Mouse (Mus musculus) CH12.LX (cell line): Measurements from ENCODE around the gene Mutyh. TPM values are rescaled to one million over a fixed set of nuclear protein-coding genes. Genes with fewer than 3 reads are reported as not detected.
"Not testable (repeated sequence)": the region's sequence is repeated elsewhere in the genome, so short reads cannot be mapped to it uniquely, and the experiment has no call there.

Experiments
- DNase-seq: peaks from one replicate; pipeline ENCODE4 v3.0.0-alpha.2; 2013; ENCODE audit errors: extremely low read depth
- H3K27ac ChIP-seq: 2 replicates; pipeline ENCODE4 v1.5.1; 2012; ENCODE audit warnings: low read depth, mild to moderate bottlenecking, control low read depth, moderate library complexity; ENCODE audit not compliant: insufficient read depth
- H3K27me3 ChIP-seq: replicated peaks from 2 replicates; pipeline ENCODE3; 2012; ENCODE audit warnings: inconsistent platforms
- H3K36me3 ChIP-seq, 2 experiments: replicated peaks in 1 of 2; 2 replicates each; pipeline versions ENCODE3 to v1.6.1; 2012; ENCODE audit warnings: inconsistent platforms in 1 of 2, low read length in 1 of 2, mild to moderate bottlenecking in 1 of 2, mixed read lengths in 1 of 2, moderate library complexity in 1 of 2; ENCODE audit not compliant: control insufficient read depth in 1 of 2, insufficient read depth in 1 of 2
- H3K4me1 ChIP-seq, 2 experiments: 2 replicates each; pipeline ENCODE4 v1.6.1; 2012; ENCODE audit warnings: inconsistent platforms in 1 of 2, moderate library complexity in 1 of 2; ENCODE audit not compliant: insufficient read depth in 2 of 2, control insufficient read depth in 1 of 2
- H3K4me2 ChIP-seq: 2 replicates; pipeline ENCODE4 v1.6.1; 2012; ENCODE audit warnings: low read depth, mild to moderate bottlenecking, control low read depth; ENCODE audit not compliant: poor library complexity, insufficient read depth, severe bottlenecking
- H3K4me3 ChIP-seq, 3 experiments: fragments of 150-350 bp in 1 of 3; sonication (generic) in 1 of 3; replicated peaks in 1 of 3; 2 replicates each; pipeline versions ENCODE3 to v1.5.1; 2011 to 2012; ENCODE audit warnings: low read depth in 2 of 3, low read length in 2 of 3, mild to moderate bottlenecking in 2 of 3, moderate library complexity in 2 of 3, control low read depth in 1 of 3, improper control_type of control experiment in 1 of 3, inconsistent platforms in 1 of 3, mixed read lengths in 1 of 3; ENCODE audit not compliant: poor library complexity in 1 of 3
- H3K79me2 ChIP-seq: replicated peaks from 2 replicates; pipeline ENCODE4 v1.6.1; 2012; ENCODE audit warnings: mild to moderate bottlenecking, moderate library complexity; ENCODE audit not compliant: control insufficient read depth, poor library complexity, insufficient read depth, severe bottlenecking; ENCODE audit errors: extremely low read depth
- H3K9ac ChIP-seq: 2 replicates; pipeline ENCODE4 v1.6.1; 2012; ENCODE audit warnings: low read depth, mild to moderate bottlenecking, control low read depth, moderate library complexity; ENCODE audit not compliant: insufficient read depth
- H3K9me3 ChIP-seq: replicated peaks from 2 replicates; pipeline ENCODE3; 2012; ENCODE audit warnings: low read length, inconsistent platforms, mixed read lengths
- CHD1 ChIP-seq: IDR thresholded peaks from 2 replicates; pipeline ENCODE4 v1.6.1; 2012; ENCODE audit warnings: low read depth, low read length, improper control_type of control experiment, inconsistent platforms
- CHD2 ChIP-seq: IDR thresholded peaks from 2 replicates; pipeline ENCODE4 v1.6.1; 2011; ENCODE audit warnings: low read length, improper control_type of control experiment
- CTCF ChIP-seq, 2 experiments: IDR thresholded peaks in 1 of 2; conservative IDR thresholded peaks in 1 of 2; 2 replicates each; pipeline ENCODE4 v1.5.1; 2011 to 2012; ENCODE audit warnings: low read depth in 2 of 2, low read length in 2 of 2, improper control_type of control experiment in 1 of 2, inconsistent platforms in 1 of 2, mild to moderate bottlenecking in 1 of 2, moderate library complexity in 1 of 2
- ELF1 ChIP-seq: IDR thresholded peaks from 2 replicates; pipeline ENCODE4 v1.6.1; 2014; ENCODE audit warnings: low read depth, mild to moderate bottlenecking, inconsistent platforms, low read length, improper control_type of control experiment
- EP300 ChIP-seq: IDR thresholded peaks from 2 replicates; pipeline ENCODE4 v1.6.1; 2011; ENCODE audit warnings: low read length, improper control_type of control experiment
- GABPA ChIP-seq: IDR thresholded peaks from 2 replicates; pipeline ENCODE4 v1.6.1; 2012; ENCODE audit warnings: low read depth, low read length, improper control_type of control experiment, inconsistent platforms; ENCODE audit not compliant: insufficient replicate concordance
- HCFC1 ChIP-seq: IDR thresholded peaks from 2 replicates; pipeline ENCODE4 v1.6.1; 2012; ENCODE audit warnings: low read depth, mild to moderate bottlenecking, inconsistent platforms, low read length, improper control_type of control experiment
- MAFK ChIP-seq: IDR thresholded peaks from 2 replicates; pipeline ENCODE4 v1.6.1; 2011; ENCODE audit warnings: low read length, improper control_type of control experiment; ENCODE audit not compliant: insufficient replicate concordance
- MAX ChIP-seq: IDR thresholded peaks from 2 replicates; pipeline ENCODE4 v1.6.1; 2011; ENCODE audit warnings: low read length, improper control_type of control experiment
- MEF2A ChIP-seq: IDR thresholded peaks from 2 replicates; pipeline ENCODE4 v1.6.1; 2014; ENCODE audit warnings: low read depth, mild to moderate bottlenecking, inconsistent platforms, low read length, improper control_type of control experiment, borderline replicate concordance
- MXI1 ChIP-seq: IDR thresholded peaks from 2 replicates; pipeline ENCODE4 v1.6.1; 2011; ENCODE audit warnings: mild to moderate bottlenecking, low read depth, low read length, improper control_type of control experiment
- NELFE ChIP-seq: IDR thresholded peaks from 2 replicates; pipeline ENCODE4 v1.6.1; 2011; ENCODE audit warnings: low read depth, low read length, improper control_type of control experiment
- NRF1 ChIP-seq: IDR thresholded peaks from 2 replicates; pipeline ENCODE4 v1.6.1; 2014; ENCODE audit warnings: low read depth, mild to moderate bottlenecking, inconsistent platforms, low read length, improper control_type of control experiment, moderate library complexity
- PAX5 ChIP-seq: IDR thresholded peaks from 2 replicates; pipeline ENCODE4 v1.6.1; 2012; ENCODE audit warnings: low read length, inconsistent platforms, mixed read lengths
- POLR2AphosphoS2 ChIP-seq: IDR thresholded peaks from 2 replicates; pipeline ENCODE4 v1.6.1; 2011; ENCODE audit warnings: low read depth, low read length, improper control_type of control experiment
- RAD21 ChIP-seq: IDR thresholded peaks from 2 replicates; pipeline ENCODE4 v1.6.1; 2011; ENCODE audit warnings: low read depth, mild to moderate bottlenecking, low read length, improper control_type of control experiment, moderate library complexity
- SIN3A ChIP-seq: IDR thresholded peaks from 2 replicates; pipeline ENCODE4 v1.6.1; 2012; ENCODE audit warnings: low read length, improper control_type of control experiment, inconsistent platforms
- SMC3 ChIP-seq: IDR thresholded peaks from 2 replicates; pipeline ENCODE4 v1.6.1; 2011; ENCODE audit warnings: low read depth, low read length, improper control_type of control experiment
- TCF12 ChIP-seq: IDR thresholded peaks from 2 replicates; pipeline ENCODE4 v1.6.1; 2014; ENCODE audit warnings: low read depth, mild to moderate bottlenecking, inconsistent platforms, low read length, improper control_type of control experiment
- UBTF ChIP-seq: IDR thresholded peaks from 2 replicates; pipeline ENCODE4 v1.6.1; 2012; ENCODE audit warnings: low read depth, mild to moderate bottlenecking, inconsistent platforms, low read length, improper control_type of control experiment, moderate library complexity
- USF2 ChIP-seq: conservative IDR thresholded peaks from 2 replicates; pipeline ENCODE4 v1.6.1; 2011; ENCODE audit warnings: low read depth, low read length, improper control_type of control experiment
- ZC3H11A ChIP-seq: IDR thresholded peaks from 2 replicates; pipeline ENCODE4 v1.6.1; 2012; ENCODE audit warnings: low read depth, mild to moderate bottlenecking, inconsistent platforms, low read length, improper control_type of control experiment
- ZKSCAN1 ChIP-seq: IDR thresholded peaks from 2 replicates; pipeline ENCODE4 v1.6.1; 2012; ENCODE audit warnings: low read depth, inconsistent platforms, low read length, improper control_type of control experiment, borderline replicate concordance
- ZNF384 ChIP-seq: IDR thresholded peaks from 2 replicates; pipeline ENCODE4 v1.6.1; 2012; ENCODE audit warnings: low read depth, low read length, improper control_type of control experiment, inconsistent platforms
- dilution Hi-C: fragments of 300-500 bp; cut with MboI; formaldehyde crosslinking; loops from 2 replicates; pipeline ENCODE4 v1.14.3; 2020; ENCODE audit warnings: low sequenced_read_pairs; ENCODE audit not compliant: extremely low pct_unique_long_range_greater_than_20kb, extremely low pct_ligation_motif_present
- in situ Hi-C: fragments of 300-500 bp; cut with MboI; formaldehyde crosslinking; loops from 3 replicates; pipeline ENCODE4 v1.14.3; 2019; ENCODE audit warnings: low sequenced_read_pairs, low pct_ligation_motif_present, low pct_unique_long_range_greater_than_20kb, mixed read lengths
- polyA plus RNA-seq: library from polyadenylated mRNA; unstranded; fragments of >175 nt; gene quantifications from 2 replicates; pipeline ENCODE4 v1.2.1, GENCODE M21; 2012; ENCODE audit warnings: low read depth; ENCODE audit not compliant: insufficient read length
- total RNA-seq, 2 experiments: library from RNA; depleted of rRNA; stranded (reverse); fragments of 300-350 nt in 1 of 2; fragments of >200 nt in 1 of 2; gene quantifications; 2 replicates each; pipeline ENCODE4 v1.2.3; 2012 to 2014

Mutyh gene
- total and polyA plus RNA-seq, 3 experiments, result 12.1 to 13.1 (median 12.5) TPM

- Histone ChIP-seq H3K4me1 (peaks cover 0 to 7% of the 10 kb centered on the region in 2 experiments; a peak in 2 of 4 replicates), H3K79me2 (no peaks in the 10 kb centered on the region), H3K27ac (no peak overlapping the region), H3K9ac (no peak overlapping the region), H3K27me3 (no peaks in the 10 kb centered on the region), H3K9me3 (no peaks in the 10 kb centered on the region), H3K36me3 (no peaks in the 10 kb centered on the region), H3K4me3 (no peak overlapping the region), H3K4me2 (no peak overlapping the region)
- dilution Hi-C loops, result no loop called here
- no peak for DNase-seq
- in situ Hi-C loops, result no loop called here
- TF ChIP-seq TCF12 (no peak), RAD21 (no peak), USF2 (no peak), SMC3 (no peak), UBTF (no peak), EP300 (no peak), NRF1 (no peak), ZC3H11A (no peak), NELFE (no peak), GABPA (no peak), SIN3A (no peak), MAFK (no peak)
Measured at GRCm38 (mm10) chr4:116830070-116830368, 22.5 kb downstream of the Mutyh start.

GRCm38 (mm10) chr4:116838999-116839398 lies 31.5 kb downstream of the Mutyh start:
- in situ Hi-C loops (no loop called here), dilution Hi-C loops (no loop called here)
- H3K9ac ChIP-seq, result no peak overlapping the region

GRCm38 (mm10) chr4:116840096-116840495 lies 32.6 kb downstream of the Mutyh start:
- in situ Hi-C loops, H3K79me2 ChIP-seq, H3K4me1 ChIP-seq, H3K36me3 ChIP-seq, dilution Hi-C loops, H3K9ac ChIP-seq, H3K27me3 ChIP-seq, H3K4me2 ChIP-seq, H3K27ac ChIP-seq, H3K9me3 ChIP-seq, H3K4me3 ChIP-seq, DNase-seq: not testable (repeated sequence)

More at GRCm38 (mm10) chr4:116838999-116839398, 31.5 kb downstream of the Mutyh start:
- Histone ChIP-seq H3K4me3 (no peak overlapping the region), H3K79me2 (no peaks in the 10 kb centered on the region), H3K27me3 (no peaks in the 10 kb centered on the region), H3K27ac (no peak overlapping the region), H3K9me3 (no peaks in the 10 kb centered on the region), H3K4me2 (no peak overlapping the region), H3K4me1 (no peaks in the 10 kb centered on the region), H3K36me3 (no peaks in the 10 kb centered on the region)
- DNase-seq, result no peak
- TF ChIP-seq POLR2AphosphoS2 (no peak), GABPA (no peak), MAFK (no peak), CHD1 (no peak), PAX5 (no peak), MXI1 (no peak), ELF1 (no peak), NELFE (no peak), CHD2 (no peak), NRF1 (no peak), ZKSCAN1 (no peak), MAX (no peak), RAD21 (no peak), CTCF (conservative IDR thresholded peaks at IDR 0.05 in 1 of 2, IDR thresholded peaks at IDR 0.05 in 1 of 2; ENCODE audit: low read depth in 2 of 2, low read length in 2 of 2) (no peak), MEF2A (no peak), HCFC1 (no peak), ZNF384 (no peak), EP300 (no peak)
